Mouse (Mus musculus) midbrain, embryonic 14.5 days (tissue): ENCODE results near the gene Atf7ip. TPM values are rescaled to one million over a fixed set of nuclear protein-coding genes. Genes with fewer than 3 reads are reported as not detected.

Experiments used
- ATAC-seq: fragments of 200-750 bp; cut with Nextera tagmentation; 2 replicates; pipeline ENCODE4 v1.8.0; 2017; ENCODE audit warnings: moderate number of reproducible peaks, moderate library complexity; ENCODE audit not compliant: low FRiP score, low TSS enrichment
- DNase-seq: peaks from one replicate; pipeline ENCODE4 v3.0.0-alpha.2; 2015
- H3K27ac ChIP-seq: fragments of 300-500 bp; sonication (generic); replicated peaks from 2 replicates; pipeline ENCODE4 v1.5.1; 2014; ENCODE audit warnings: mild to moderate bottlenecking, low read depth, low read length, moderate library complexity
- H3K27me3 ChIP-seq: fragments of 300-500 bp; sonication (generic); 2 replicates; pipeline ENCODE4 v1.6.1; 2014; ENCODE audit warnings: low read length, control low read depth, mixed read lengths; ENCODE audit not compliant: control insufficient read depth, insufficient read depth
- H3K36me3 ChIP-seq: fragments of 300-500 bp; sonication (generic); 2 replicates; pipeline ENCODE4 v1.6.1; 2014; ENCODE audit warnings: low read length, control low read depth; ENCODE audit not compliant: control insufficient read depth, insufficient read depth
- H3K4me1 ChIP-seq: fragments of 300-500 bp; sonication (generic); 2 replicates; pipeline ENCODE4 v1.6.1; 2014; ENCODE audit warnings: mild to moderate bottlenecking, antibody characterized with exemption, low read length, control low read depth; ENCODE audit not compliant: control insufficient read depth, insufficient read depth
- H3K4me2 ChIP-seq: fragments of 300-500 bp; sonication (generic); 2 replicates; pipeline ENCODE4 v1.6.1; 2014; ENCODE audit warnings: mild to moderate bottlenecking, low read length, moderate library complexity
- H3K4me3 ChIP-seq: fragments of 300-500 bp; sonication (generic); replicated peaks from 2 replicates; pipeline ENCODE4 v1.5.1; 2014; ENCODE audit warnings: low read depth, low read length
- H3K9ac ChIP-seq: fragments of 300-500 bp; sonication (generic); replicated peaks from 2 replicates; pipeline ENCODE4 v1.6.1; 2014; ENCODE audit warnings: mild to moderate bottlenecking, low read length, moderate library complexity
- H3K9me3 ChIP-seq: fragments of 300-500 bp; sonication (generic); 2 replicates; pipeline ENCODE4 v1.6.1; 2016; ENCODE audit warnings: low read length, control low read depth, mixed read lengths; ENCODE audit not compliant: control insufficient read depth
- WGBS: fragments of 180-500 bp; shearing (Covaris S2); extraction: QIAGEN DNeasy Blood & Tissue Kit; methylation state at CpG from one replicate; pipeline ENCODE4 v1.1.7; 2014; 5-methylcytosine and 5-hydroxymethylcytosine counted together
- polyA plus RNA-seq: library from polyadenylated mRNA; unstranded; fragments of >200 nt; fragmentation: Nextera tagmentation; extraction: Ambion mirVana; gene quantifications from 2 replicates; pipeline ENCODE4 v1.2.1, GENCODE M21; 2014

Atf7ip gene
- polyA plus RNA-seq, 1 experiment from 2014 or later, result 57.9 TPM

GRCm38 (mm10) chr6:136525567-136525966 is 19.6 kb downstream of the Atf7ip start:
- Histone ChIP-seq H3K4me1 (no peaks in the 10 kb centered on the region; the same call in 1 of the 2 replicates), H3K27ac (no peak overlapping the region), H3K4me2 (no peak overlapping the region), H3K36me3 (0 out of 2 replicates have a peak, but pooled peaks cover 4% of the 10 kb centered on the region), H3K9ac (no peak overlapping the region), H3K27me3 (no peaks in the 10 kb centered on the region), H3K4me3 (no peak overlapping the region), H3K9me3 (peaks cover 11% of the 10 kb centered on the region)
- DNase-seq (no peak), ATAC-seq (no peak)
- WGBS, result 96% methylated on average over 4 of the region's 4 CpGs

GRCm38 (mm10) chr6:136529156-136529555 is 23.2 kb downstream of the Atf7ip start:
- Histone ChIP-seq H3K9me3 (peaks cover 6% of the 10 kb centered on the region; the same call in 1 of the 2 replicates), H3K4me2 (no peak overlapping the region), H3K27me3 (no peaks in the 10 kb centered on the region), H3K4me1 (peaks cover 12% of the 10 kb centered on the region), H3K4me3 (no peak overlapping the region), H3K36me3 (0 out of 2 replicates have a peak, but pooled peaks cover 4% of the 10 kb centered on the region), H3K9ac (no peak overlapping the region), H3K27ac (no peak overlapping the region)
- no peak for DNase-seq
- 66% methylated on average over 2 of the region's 2 CpGs for WGBS
- ATAC-seq, result no peak

GRCm38 (mm10) chr6:136531792-136532230 is 25.8 kb downstream of the Atf7ip start:
- H3K27me3 ChIP-seq, result no peaks in the 10 kb centered on the region
- H3K9ac ChIP-seq, result no peak overlapping the region

GRCm38 (mm10) chr6:136532535-136533291 is 26.7 kb downstream of the Atf7ip start:
- Histone ChIP-seq H3K9ac (no peak overlapping the region), H3K4me2 (peak overlapping the region; percentile 52), H3K27ac (peak overlapping the region; percentile 85), H3K9me3 (no peaks in the 10 kb centered on the region), H3K36me3 (no peaks in the 10 kb centered on the region), H3K4me3 (peak overlapping the region; percentile 27), H3K27me3 (no peaks in the 10 kb centered on the region), H3K4me1 (peaks cover 27% of the 10 kb centered on the region)
- 8% methylated on average over 7 of the region's 7 CpGs for WGBS
- peak; percentile 89 for ATAC-seq
- DNase-seq, result peak; percentile 93

More at GRCm38 (mm10) chr6:136531792-136532230, 25.8 kb downstream of the Atf7ip start:
- H3K4me1 ChIP-seq, result peaks cover 27% of the 10 kb centered on the region
- H3K4me3 ChIP-seq, result no peak overlapping the region
- 52% methylated on average over 7 of the region's 7 CpGs for WGBS
- peak overlapping the region; percentile 52 for H3K4me2 ChIP-seq
- no peak for ATAC-seq
- peak overlapping the region; percentile 88 for H3K27ac ChIP-seq
- H3K36me3 ChIP-seq, result no peaks in the 10 kb centered on the region
- H3K9me3 ChIP-seq, result no peaks in the 10 kb centered on the region; the same call in 1 of the 2 replicates
- no peak for DNase-seq

DNA sequence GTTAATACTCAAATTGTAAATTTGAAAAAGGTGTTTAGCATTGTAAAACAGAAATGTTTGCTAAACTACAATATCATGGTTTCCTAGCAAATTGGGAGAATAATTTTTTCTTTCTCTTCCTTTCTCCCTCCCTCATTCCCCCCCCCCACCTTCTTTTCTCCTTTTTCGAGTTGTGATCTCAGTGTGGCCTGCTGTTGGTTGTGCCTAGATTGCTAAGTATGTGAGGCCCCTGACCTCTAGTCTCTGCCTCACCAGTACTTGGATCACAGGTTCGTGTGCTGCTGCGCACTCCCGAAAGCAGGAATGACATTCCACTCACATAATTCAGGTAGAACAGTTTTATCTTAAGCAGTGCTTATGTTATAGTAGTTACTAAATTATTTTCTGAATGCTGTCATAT is 27.8 kb downstream of the Atf7ip start:
- Histone ChIP-seq H3K4me1 (peaks cover 27% of the 10 kb centered on the region), H3K9me3 (no peaks in the 10 kb centered on the region), H3K4me3 (peak overlapping the region; percentile 7; the same call in 1 of the 2 replicates), H3K4me2 (peak overlapping the region; percentile 52), H3K9ac (no peak overlapping the region), H3K27ac (no peak overlapping the region), H3K36me3 (no peaks in the 10 kb centered on the region; the same call in 1 of the 2 replicates), H3K27me3 (no peaks in the 10 kb centered on the region)
- DNase-seq (no peak), ATAC-seq (no peak)
- WGBS, result 61% methylated on average over 4 of the region's 4 CpGs

- 51% methylated on average over 3 of the region's 3 CpGs for WGBS
- H3K9me3 ChIP-seq, result no peaks in the 10 kb centered on the region
- no peaks in the 10 kb centered on the region for H3K27me3 ChIP-seq
- no peak for ATAC-seq
- peak overlapping the region; percentile 36 for H3K4me2 ChIP-seq
- H3K9ac ChIP-seq, result no peak overlapping the region
- peaks cover 27% of the 10 kb centered on the region for H3K4me1 ChIP-seq
- H3K4me3 ChIP-seq, result no peak overlapping the region
- 0 out of 2 replicates have a peak overlapping the region, but pooled peaks have one; percentile 32 for H3K27ac ChIP-seq
- peaks cover 3% of the 10 kb centered on the region; the same call in 1 of the 2 replicates for H3K36me3 ChIP-seq
- no peak for DNase-seq
Measured at GRCm38 (mm10) chr6:136534444-136534843, 28.5 kb downstream of the Atf7ip start.

GRCm38 (mm10) chr6:136535176-136535575 is 29.2 kb downstream of the Atf7ip start:
- H3K27me3 ChIP-seq, result no peaks in the 10 kb centered on the region
- WGBS, result 49% methylated on average over 5 of the region's 5 CpGs
- 0 out of 2 replicates have a peak overlapping the region, but pooled peaks have one; percentile 3 for H3K27ac ChIP-seq
- H3K4me3 ChIP-seq, result no peak overlapping the region
- DNase-seq (no peak), ATAC-seq (no peak)
- H3K9ac ChIP-seq, result no peak overlapping the region
- H3K4me2 ChIP-seq, result peak overlapping the region; percentile 49
- no peaks in the 10 kb centered on the region for H3K9me3 ChIP-seq
- peaks cover 3% of the 10 kb centered on the region; the same call in 1 of the 2 replicates for H3K36me3 ChIP-seq
- peaks cover 27% of the 10 kb centered on the region for H3K4me1 ChIP-seq

GRCm38 (mm10) chr6:136536121-136536520 is 30.2 kb downstream of the Atf7ip start:
- peak overlapping the region; percentile 13 for H3K4me3 ChIP-seq
- peak overlapping the region; percentile 44 for H3K9ac ChIP-seq
- WGBS, result 33% methylated on average over 5 of the region's 5 CpGs
- H3K9me3 ChIP-seq, result no peaks in the 10 kb centered on the region
- H3K4me2 ChIP-seq, result peak overlapping the region; percentile 49
- DNase-seq (no peak), ATAC-seq (no peak)
- H3K27me3 ChIP-seq, result no peaks in the 10 kb centered on the region
- peaks cover 3% of the 10 kb centered on the region; the same call in 1 of the 2 replicates for H3K36me3 ChIP-seq
- H3K27ac ChIP-seq, result peak overlapping the region; percentile 87
- peaks cover 31% of the 10 kb centered on the region for H3K4me1 ChIP-seq
